Mouse (Mus musculus) limb, embryonic 15.5 days (tissue): ENCODE measurements around the gene Poc1b. TPM values are rescaled to one million over a fixed set of nuclear protein-coding genes. Genes with fewer than 3 reads are reported as not detected.

Experiments used
- ATAC-seq: fragments of 200-750 bp; cut with Nextera tagmentation; 2 replicates; pipeline ENCODE4 v1.8.0; 2017; ENCODE audit warnings: low read depth, moderate TSS enrichment; ENCODE audit not compliant: insufficient number of reproducible peaks, low FRiP score, low TSS enrichment
- H3K27ac ChIP-seq: fragments of 300-500 bp; sonication (generic); 2 replicates; pipeline ENCODE4 v1.5.1; 2015; ENCODE audit warnings: moderate library complexity, mild to moderate bottlenecking, inconsistent platforms
- H3K27me3 ChIP-seq: fragments of 300-500 bp; sonication (generic); 2 replicates; pipeline ENCODE4 v1.6.1; 2015; ENCODE audit warnings: inconsistent platforms
- H3K36me3 ChIP-seq: fragments of 300-500 bp; sonication (generic); 2 replicates; pipeline ENCODE4 v1.6.1; 2015; ENCODE audit warnings: inconsistent platforms
- H3K4me1 ChIP-seq: fragments of 300-500 bp; sonication (generic); 2 replicates; pipeline ENCODE4 v1.6.1; 2015; ENCODE audit warnings: inconsistent platforms
- H3K4me2 ChIP-seq: fragments of 300-500 bp; sonication (generic); 2 replicates; pipeline ENCODE4 v1.6.1; 2015; ENCODE audit warnings: mild to moderate bottlenecking, inconsistent platforms
- H3K4me3 ChIP-seq: fragments of 300-500 bp; sonication (generic); 2 replicates; pipeline ENCODE4 v1.5.1; 2015; ENCODE audit warnings: mild to moderate bottlenecking, inconsistent platforms
- H3K9ac ChIP-seq: fragments of 300-500 bp; sonication (generic); 2 replicates; pipeline ENCODE4 v1.6.1; 2015; ENCODE audit warnings: inconsistent platforms
- H3K9me3 ChIP-seq: fragments of 300-500 bp; sonication (generic); 2 replicates; pipeline ENCODE4 v1.6.1; 2016; ENCODE audit warnings: inconsistent platforms
- WGBS: fragments of 180-500 bp; shearing (Covaris S2); methylation state at CpG from one replicate; pipeline ENCODE4 v1.1.7; 2015; 5-methylcytosine and 5-hydroxymethylcytosine counted together
- polyA plus RNA-seq: library from polyadenylated mRNA; unstranded; fragments of >200 nt; fragmentation: Nextera tagmentation; extraction: Ambion mirVana; gene quantifications from 2 replicates; pipeline ENCODE4 v1.2.1, GENCODE M21; 2015

The Poc1b gene
- polyA plus RNA-seq, 1 experiment from 2014 or later: 15.6 TPM

DNA sequence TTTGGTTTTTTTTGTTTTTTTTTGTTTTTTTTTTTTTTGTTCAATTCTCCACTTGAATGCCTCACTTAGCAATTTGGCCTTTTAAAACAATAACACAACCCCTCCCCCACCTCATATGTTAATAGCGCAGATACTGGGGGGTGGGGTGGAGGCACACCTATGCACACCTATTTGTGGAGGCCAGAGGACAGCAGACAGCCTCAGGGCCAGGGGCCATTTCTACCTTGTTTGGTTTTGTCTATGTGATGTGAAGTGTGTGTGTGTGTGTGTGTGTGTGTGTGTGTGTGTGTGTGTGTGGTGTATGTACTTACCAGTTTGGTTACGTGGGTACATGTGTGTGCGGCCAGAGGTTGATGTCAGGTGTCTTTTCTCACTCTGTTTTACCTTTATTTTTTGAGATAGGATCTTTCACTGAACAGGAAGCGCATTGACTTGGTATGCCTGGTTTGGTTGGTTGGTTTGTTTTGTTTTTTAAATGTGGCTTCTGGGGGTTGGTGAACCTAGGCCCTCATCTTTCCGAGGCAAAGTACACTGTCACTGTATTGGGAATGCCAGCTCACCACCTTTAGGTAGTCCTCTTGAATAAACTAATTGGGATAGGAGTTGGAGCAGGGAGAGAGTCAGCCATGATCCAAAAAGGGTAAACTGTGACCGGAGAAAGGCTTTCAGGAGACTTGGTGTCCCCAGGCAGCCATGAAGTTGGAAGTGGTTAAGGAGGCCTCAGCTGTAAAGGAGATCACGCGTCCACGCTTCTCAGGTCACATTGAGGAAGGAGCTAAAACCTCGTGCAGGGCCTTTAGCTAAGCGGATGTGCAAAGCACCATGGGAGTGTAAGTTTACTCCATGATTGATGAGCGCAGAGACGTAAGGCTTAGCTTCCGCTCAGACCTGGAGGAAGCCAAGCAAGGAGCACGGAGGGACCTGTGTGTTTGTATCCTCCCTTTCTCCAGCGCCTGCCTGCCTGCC is 10.1 kb downstream of the Poc1b start:
- Histone ChIP-seq H3K4me2 (no peak overlapping the region), H3K36me3 (no peaks in the 10 kb centered on the region), H3K27me3 (no peaks in the 10 kb centered on the region), H3K9me3 (no peaks in the 10 kb centered on the region), H3K9ac (no peak overlapping the region), H3K27ac (no peak overlapping the region), H3K4me1 (peaks cover 26% of the 10 kb centered on the region), H3K4me3 (no peak overlapping the region)
- WGBS: 74% methylated on average over 16 of the region's 16 CpGs
- ATAC-seq: no peak

DNA sequence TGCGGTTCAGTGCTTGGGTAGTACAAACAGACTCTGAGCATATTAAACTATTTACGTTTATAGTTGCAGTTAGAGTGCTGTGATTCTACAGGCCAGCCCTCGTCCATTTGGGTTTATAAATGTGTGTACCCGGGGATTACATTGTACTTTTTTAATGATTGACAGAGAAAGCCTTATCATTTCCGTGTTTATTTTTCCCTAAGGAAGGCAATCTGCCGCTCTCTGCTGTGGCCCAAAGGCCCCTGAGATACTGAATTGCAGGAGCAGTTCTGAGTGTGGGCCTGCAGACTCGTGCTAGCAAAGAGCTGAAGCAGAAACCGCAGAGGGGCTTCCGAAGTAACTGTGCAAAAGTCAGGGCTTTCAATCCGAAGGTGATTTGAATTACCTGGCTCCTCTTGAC is 11.0 kb downstream of the Poc1b start:
- H3K4me3 ChIP-seq: no peak overlapping the region
- no peaks in the 10 kb centered on the region for H3K9me3 ChIP-seq
- WGBS: 55% methylated on average over 10 of the region's 10 CpGs
- no peak overlapping the region for H3K9ac ChIP-seq
- no peak for ATAC-seq
- no peaks in the 10 kb centered on the region for H3K27me3 ChIP-seq
- H3K36me3 ChIP-seq: no peaks in the 10 kb centered on the region
- peaks cover 26% of the 10 kb centered on the region for H3K4me1 ChIP-seq
- H3K4me2 ChIP-seq: no peak overlapping the region
- no peak overlapping the region for H3K27ac ChIP-seq

DNA sequence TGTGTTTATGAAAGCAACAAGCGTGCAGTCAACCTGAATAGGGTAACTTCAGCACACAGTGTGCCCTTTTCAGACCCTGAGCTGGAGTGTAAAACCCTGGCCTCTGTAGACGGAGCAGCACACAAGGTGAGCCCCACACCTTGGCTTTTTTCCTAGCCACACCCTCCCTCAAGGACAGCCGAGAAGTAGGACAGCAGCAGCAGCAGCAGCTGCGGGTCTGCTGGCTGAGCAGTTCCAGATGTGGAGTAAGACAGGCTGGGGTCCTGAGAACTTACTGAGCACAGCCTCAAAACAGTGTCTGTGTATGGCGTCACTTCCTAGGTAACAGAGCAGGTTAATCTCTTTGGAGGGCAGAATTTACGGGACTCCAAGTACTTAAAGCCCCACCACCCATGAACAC is 11.9 kb downstream of the Poc1b start:
- Histone ChIP-seq H3K4me1 (peaks cover 26% of the 10 kb centered on the region), H3K27me3 (no peaks in the 10 kb centered on the region), H3K27ac (no peak overlapping the region), H3K9me3 (no peaks in the 10 kb centered on the region), H3K9ac (no peak overlapping the region), H3K36me3 (no peaks in the 10 kb centered on the region), H3K4me2 (no peak overlapping the region), H3K4me3 (no peak overlapping the region)
- ATAC-seq: peak; percentile 71; the same call in 1 of the 2 replicates
- WGBS: 21% methylated on average over 6 of the region's 6 CpGs

GRCm38 (mm10) chr10:99119471-99119870 is 12.6 kb downstream of the Poc1b start:
- ATAC-seq: no peak
- 85% methylated on average over 4 of the region's 4 CpGs for WGBS
- Histone ChIP-seq H3K36me3 (no peaks in the 10 kb centered on the region), H3K27me3 (no peaks in the 10 kb centered on the region), H3K4me3 (no peak overlapping the region), H3K9me3 (no peaks in the 10 kb centered on the region), H3K4me1 (peaks cover 26% of the 10 kb centered on the region), H3K4me2 (no peak overlapping the region), H3K9ac (no peak overlapping the region), H3K27ac (no peak overlapping the region)

GRCm38 (mm10) chr10:99126225-99126624 is 19.4 kb downstream of the Poc1b start, which contains the start of gene Phxr2:
TSS of gene Phxr2 (minus strand) at chr10:99126325.
- no peak within 1 kb of the TSS for H3K27ac ChIP-seq
- no peak within 1 kb of the TSS for H3K9ac ChIP-seq
- no peaks in the 10 kb centered on the region for H3K36me3 ChIP-seq
- 75% methylated on average over 4 of the region's 4 CpGs for WGBS
- no peaks in the 10 kb centered on the region for H3K9me3 ChIP-seq
- no peak within 1 kb of the TSS for H3K4me2 ChIP-seq
- no peak for ATAC-seq
- no peaks in the 10 kb centered on the region for H3K27me3 ChIP-seq
- H3K4me3 ChIP-seq: no peak within 1 kb of the TSS
- peaks cover 11% of the 10 kb centered on the region for H3K4me1 ChIP-seq

- Histone ChIP-seq H3K9ac (no peak overlapping the region), H3K4me1 (peaks cover 12% of the 10 kb centered on the region), H3K4me2 (no peak overlapping the region), H3K27ac (no peak overlapping the region), H3K9me3 (no peaks in the 10 kb centered on the region), H3K36me3 (no peaks in the 10 kb centered on the region), H3K27me3 (no peaks in the 10 kb centered on the region), H3K4me3 (no peak overlapping the region)
- ATAC-seq: no peak
- 76% methylated on average over 14 of the region's 14 CpGs for WGBS
Observed at GRCm38 (mm10) chr10:99126954-99127353, 20.1 kb downstream of the Poc1b start.

- 59% methylated on average over 11 of the region's 11 CpGs for WGBS
Observed at GRCm38 (mm10) chr10:99127691-99128261, 20.9 kb downstream of the Poc1b start.

DNA sequence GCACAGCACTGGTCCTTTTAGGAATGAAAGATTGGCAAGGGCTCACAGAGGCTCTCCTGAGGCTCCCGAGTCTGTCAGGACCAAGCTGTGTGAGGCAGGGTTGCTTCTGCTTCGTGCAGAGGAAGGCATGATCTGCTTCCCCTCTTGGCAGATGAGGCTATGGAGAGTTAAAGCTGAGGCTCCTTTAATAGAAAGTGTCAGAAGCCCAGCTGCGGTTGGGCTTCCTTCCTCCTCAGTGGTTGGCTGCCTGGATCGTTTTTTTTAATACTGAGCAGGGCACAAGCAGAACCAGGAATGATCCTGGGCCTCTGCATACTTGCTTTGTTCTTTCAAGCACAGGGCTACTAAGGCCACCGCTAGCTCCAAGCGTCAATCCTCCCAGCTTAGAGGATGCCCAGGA is 23.8 kb downstream of the Poc1b start:
- no peaks in the 10 kb centered on the region for H3K9me3 ChIP-seq
- ATAC-seq: 0 out of 2 replicates have a peak, but pooled peaks have one; percentile 17
- WGBS: 30% methylated on average over 6 of the region's 6 CpGs

More at GRCm38 (mm10) chr10:99127691-99128261, 20.9 kb downstream of the Poc1b start:
- 0 out of 2 replicates have a peak, but pooled peaks cover 2% of the 10 kb centered on the region for H3K36me3 ChIP-seq
- H3K9ac ChIP-seq: no peak overlapping the region
- peaks cover 12% of the 10 kb centered on the region for H3K4me1 ChIP-seq
- H3K27ac ChIP-seq: peak overlapping the region; percentile 19; the same call in 1 of the 2 replicates
- no peak overlapping the region for H3K4me3 ChIP-seq
- H3K4me2 ChIP-seq: no peak overlapping the region
- no peaks in the 10 kb centered on the region for H3K27me3 ChIP-seq
- no peak for ATAC-seq
- no peaks in the 10 kb centered on the region for H3K9me3 ChIP-seq

DNA sequence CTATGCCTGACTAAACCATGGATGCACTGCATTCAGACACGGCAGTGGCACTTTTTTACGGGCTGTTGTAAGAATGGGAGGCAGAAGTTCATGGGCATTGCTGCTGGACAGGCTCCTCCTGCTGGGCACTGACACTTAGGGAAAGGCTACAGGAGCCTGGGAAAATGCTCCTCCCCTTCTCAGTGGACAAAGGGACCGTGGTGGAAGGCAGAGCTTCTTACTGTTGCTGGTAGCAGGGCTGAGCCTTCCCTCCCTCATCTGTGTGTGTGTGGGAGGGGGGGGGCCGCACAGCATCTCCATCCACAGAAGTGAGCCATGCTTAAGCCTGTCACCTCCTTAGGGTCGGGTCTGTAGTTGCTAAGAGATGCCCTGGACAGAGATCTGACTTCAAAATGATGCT is 24.5 kb downstream of the Poc1b start:
- Histone ChIP-seq H3K27me3 (no peaks in the 10 kb centered on the region), H3K9me3 (no peaks in the 10 kb centered on the region), H3K4me1 (peaks cover 12% of the 10 kb centered on the region), H3K9ac (no peak overlapping the region), H3K27ac (no peak overlapping the region), H3K36me3 (0 out of 2 replicates have a peak, but pooled peaks cover 2% of the 10 kb centered on the region), H3K4me2 (no peak overlapping the region), H3K4me3 (no peak overlapping the region)
- ATAC-seq: no peak
- WGBS: 50% methylated on average over 5 of the region's 5 CpGs

More for the DNA sequence above, 23.8 kb downstream of the Poc1b start:
- Histone ChIP-seq H3K36me3 (0 out of 2 replicates have a peak, but pooled peaks cover 2% of the 10 kb centered on the region), H3K4me1 (peaks cover 12% of the 10 kb centered on the region), H3K4me2 (no peak overlapping the region), H3K9ac (no peak overlapping the region), H3K4me3 (no peak overlapping the region), H3K27ac (no peak overlapping the region; the same call in 1 of the 2 replicates), H3K27me3 (no peaks in the 10 kb centered on the region)

- ATAC-seq: 0 out of 2 replicates have a peak, but pooled peaks have one; percentile 45
- H3K36me3 ChIP-seq: 0 out of 2 replicates have a peak, but pooled peaks cover 2% of the 10 kb centered on the region
Observed at GRCm38 (mm10) chr10:99132189-99132588, 25.4 kb downstream of the Poc1b start.

GRCm38 (mm10) chr10:99132595-99133272 is 25.9 kb downstream of the Poc1b start:
- no peak for ATAC-seq
- Histone ChIP-seq H3K9ac (no peak overlapping the region), H3K4me2 (no peak overlapping the region), H3K9me3 (no peaks in the 10 kb centered on the region), H3K27ac (no peak overlapping the region), H3K4me3 (no peak overlapping the region), H3K27me3 (no peaks in the 10 kb centered on the region), H3K4me1 (peaks cover 12% of the 10 kb centered on the region), H3K36me3 (0 out of 2 replicates have a peak, but pooled peaks cover 2% of the 10 kb centered on the region)
- 85% methylated on average over 11 of the region's 11 CpGs for WGBS

More at GRCm38 (mm10) chr10:99132189-99132588, 25.4 kb downstream of the Poc1b start:
- no peak overlapping the region for H3K27ac ChIP-seq
- peaks cover 12% of the 10 kb centered on the region for H3K4me1 ChIP-seq
- no peak overlapping the region for H3K4me2 ChIP-seq
- no peak overlapping the region for H3K4me3 ChIP-seq
- no peak overlapping the region for H3K9ac ChIP-seq
- H3K27me3 ChIP-seq: no peaks in the 10 kb centered on the region
- WGBS: 72% methylated on average over 6 of the region's 6 CpGs
- no peaks in the 10 kb centered on the region for H3K9me3 ChIP-seq
